Mouse (Mus musculus): ENCODE results near the gene Med1. TPM values are rescaled to one million over a fixed set of nuclear protein-coding genes. Genes with fewer than 3 reads are reported as not detected.

Med1 gene
- polyA plus RNA-seq, 1 experiment from 2014 or later = 81.8 TPM

DNA sequence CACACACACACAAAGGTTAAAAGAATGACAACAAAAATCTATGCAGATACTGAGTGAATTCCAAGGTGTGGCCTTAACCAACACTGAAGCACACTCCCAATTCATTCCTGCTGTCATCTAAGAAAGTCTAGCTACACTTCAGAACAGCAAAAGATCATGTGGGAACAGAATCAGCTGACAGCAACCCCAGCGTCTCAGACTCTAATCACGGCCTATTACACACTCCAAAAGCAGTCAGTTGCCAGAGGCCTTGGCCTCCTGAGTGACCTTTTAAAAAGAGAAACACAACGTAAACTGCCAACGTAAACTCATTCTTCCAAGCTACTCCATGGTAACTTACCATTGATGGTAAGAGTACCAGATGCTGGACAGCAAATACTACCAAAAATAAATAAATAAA is 58.1 kb downstream of the Med1 start:
- 69% methylated on average over 4 of the region's 4 CpGs for WGBS
- H3K4me2 ChIP-seq (replicated peaks; ENCODE audit: low read depth, low read length) = no peak overlapping the region

DNA sequence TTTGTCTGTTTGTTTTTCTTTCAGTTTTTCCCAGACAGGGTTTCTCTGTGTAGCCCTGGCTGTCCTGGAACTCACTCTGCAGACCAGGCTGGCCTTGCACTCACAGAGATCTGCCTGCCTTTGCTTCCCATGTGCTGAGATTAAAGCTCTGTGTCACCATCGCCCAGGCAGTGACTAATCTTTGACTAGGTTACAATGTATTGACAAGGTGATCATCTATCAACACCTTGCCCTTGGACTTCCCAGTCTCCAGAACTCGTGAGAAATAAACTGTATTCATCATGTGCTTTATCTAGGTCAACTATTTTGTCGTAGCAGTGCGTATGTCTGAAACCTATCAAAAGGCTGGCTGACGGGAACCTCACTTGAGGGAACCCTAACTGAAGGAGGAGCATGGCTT is 69.7 kb downstream of the Med1 start:
- no peak overlapping the region for H3K27ac ChIP-seq (ENCODE audit: low read depth, low read length)
- H3K4me3 ChIP-seq (ENCODE audit: low read depth, low read length) = no peak overlapping the region
- H3K9ac ChIP-seq (ENCODE audit: low read depth, low read length) = no peak overlapping the region
- no peak overlapping the region for H3K4me2 ChIP-seq (replicated peaks; ENCODE audit: low read depth, low read length)
- DNase-seq (ENCODE audit: low spot score) = no peak
- H3K27me3 ChIP-seq (ENCODE audit: control insufficient read depth, insufficient read depth, low read length) = no peaks in the 10 kb centered on the region
- no peaks in the 10 kb centered on the region for H3K4me1 ChIP-seq (replicated peaks; ENCODE audit: control insufficient read depth, insufficient read depth, low read length)
- H3K9me3 ChIP-seq (ENCODE audit: control insufficient read depth, low read length) = no peaks in the 10 kb centered on the region
- H3K36me3 ChIP-seq (ENCODE audit: control insufficient read depth, insufficient read depth, low read length) = no peaks in the 10 kb centered on the region
- no peak for ATAC-seq (ENCODE audit: low FRiP score)
- 92% methylated on average over 5 of the region's 5 CpGs for WGBS

More for the DNA sequence above, 58.1 kb downstream of the Med1 start:
- H3K9ac ChIP-seq (ENCODE audit: low read depth, low read length) = no peak overlapping the region
- H3K36me3 ChIP-seq (ENCODE audit: control insufficient read depth, insufficient read depth, low read length) = no peaks in the 10 kb centered on the region
- H3K4me3 ChIP-seq (ENCODE audit: low read depth, low read length) = no peak overlapping the region
- no peak overlapping the region for H3K27ac ChIP-seq (ENCODE audit: low read depth, low read length)
- no peaks in the 10 kb centered on the region for H3K4me1 ChIP-seq (replicated peaks; ENCODE audit: control insufficient read depth, insufficient read depth, low read length)
- DNase-seq (ENCODE audit: low spot score) (no peak), ATAC-seq (ENCODE audit: low FRiP score) (no peak)
- H3K9me3 ChIP-seq (ENCODE audit: control insufficient read depth, low read length) = no peaks in the 10 kb centered on the region
- H3K27me3 ChIP-seq (ENCODE audit: control insufficient read depth, insufficient read depth, low read length) = no peaks in the 10 kb centered on the region

DNA sequence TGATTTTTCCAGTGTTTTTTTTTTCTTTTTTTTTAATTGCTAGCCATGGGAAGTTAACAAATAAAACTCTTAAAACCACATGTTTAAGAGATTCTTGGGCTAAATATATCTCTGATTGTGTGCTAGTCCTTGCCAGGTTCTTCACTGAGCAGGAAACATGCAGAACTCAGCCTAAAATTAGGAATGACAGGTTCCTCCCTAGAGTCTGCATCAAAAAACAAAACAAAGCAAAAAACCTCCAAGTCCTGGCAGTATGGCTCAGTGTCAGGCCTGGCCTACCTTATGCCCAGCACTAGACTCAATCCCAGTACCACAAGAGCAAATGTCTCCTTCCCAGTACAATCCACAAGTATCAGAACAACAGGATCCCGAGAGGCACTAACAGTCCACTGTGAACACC is 78.7 kb downstream of the Med1 start:
- no peaks in the 10 kb centered on the region for H3K36me3 ChIP-seq (ENCODE audit: control insufficient read depth, insufficient read depth, low read length)
- H3K9ac ChIP-seq (ENCODE audit: low read depth, low read length) = no peak overlapping the region
- no peaks in the 10 kb centered on the region for H3K9me3 ChIP-seq (ENCODE audit: control insufficient read depth, low read length)
- 82% methylated on average over 1 of the region's 1 CpGs for WGBS
- H3K4me2 ChIP-seq (replicated peaks; ENCODE audit: low read depth, low read length) = no peak overlapping the region
- H3K27me3 ChIP-seq (ENCODE audit: control insufficient read depth, insufficient read depth, low read length) = no peaks in the 10 kb centered on the region
- no peak overlapping the region for H3K27ac ChIP-seq (ENCODE audit: low read depth, low read length)
- no peak for ATAC-seq (ENCODE audit: low FRiP score)
- no peak overlapping the region for H3K4me3 ChIP-seq (ENCODE audit: low read depth, low read length)
- no peak for DNase-seq (ENCODE audit: low spot score)
- H3K4me1 ChIP-seq (replicated peaks; ENCODE audit: control insufficient read depth, insufficient read depth, low read length) = no peaks in the 10 kb centered on the region

DNA sequence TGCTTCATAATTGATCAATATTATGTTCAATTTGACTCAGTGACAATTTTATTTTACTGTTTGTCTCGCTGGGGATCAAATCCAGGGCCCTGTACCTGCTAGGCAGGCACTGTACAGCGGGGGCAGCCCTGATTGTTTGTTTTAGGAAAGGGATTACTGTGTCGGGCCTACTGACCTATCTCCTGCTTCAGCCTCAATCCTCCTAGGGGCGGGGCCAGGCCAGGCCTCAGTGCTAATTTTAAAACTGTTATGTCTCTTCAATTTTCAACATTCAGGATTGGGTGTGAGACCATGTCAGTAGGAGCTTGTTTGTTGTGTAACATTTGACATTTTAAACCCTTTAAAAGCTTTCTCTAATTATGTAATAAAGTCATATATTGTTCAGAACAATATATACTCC is 79.6 kb downstream of the Med1 start:
- Histone ChIP-seq H3K4me1 (replicated peaks; ENCODE audit: control insufficient read depth, insufficient read depth, low read length) (no peaks in the 10 kb centered on the region), H3K4me2 (replicated peaks; ENCODE audit: low read depth, low read length) (no peak overlapping the region), H3K4me3 (ENCODE audit: low read depth, low read length) (no peak overlapping the region), H3K9ac (ENCODE audit: low read depth, low read length) (no peak overlapping the region), H3K27me3 (ENCODE audit: control insufficient read depth, insufficient read depth, low read length) (no peaks in the 10 kb centered on the region), H3K27ac (ENCODE audit: low read depth, low read length) (no peak overlapping the region), H3K36me3 (ENCODE audit: control insufficient read depth, insufficient read depth, low read length) (no peaks in the 10 kb centered on the region), H3K9me3 (ENCODE audit: control insufficient read depth, low read length) (no peaks in the 10 kb centered on the region)
- WGBS = 72% methylated on average over 4 of the region's 4 CpGs
- DNase-seq (ENCODE audit: low spot score) (no peak), ATAC-seq (ENCODE audit: low FRiP score) (no peak)

DNA sequence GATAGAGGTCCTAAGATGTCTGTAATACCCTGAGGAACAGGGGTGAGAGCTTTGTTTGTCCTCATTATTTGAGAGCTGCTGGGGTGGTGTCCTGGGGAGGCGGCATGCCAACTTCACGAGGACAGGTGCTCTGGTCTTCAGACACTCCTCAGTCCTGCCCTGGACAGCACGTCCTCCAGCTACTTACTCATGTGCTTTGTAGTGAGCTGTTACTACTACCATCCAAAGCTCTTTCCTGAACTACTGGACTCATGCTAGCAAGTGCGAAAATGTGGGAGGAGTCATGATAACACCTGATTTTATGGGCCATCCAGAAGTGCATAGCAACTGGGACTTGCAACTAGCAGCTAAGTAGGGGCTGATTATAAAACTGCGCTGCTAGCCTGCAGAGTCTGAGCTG is 83.4 kb downstream of the Med1 start:
- H3K27me3 ChIP-seq (ENCODE audit: control insufficient read depth, insufficient read depth, low read length) = no peaks in the 10 kb centered on the region
- ATAC-seq (ENCODE audit: low FRiP score) = no peak
- H3K9ac ChIP-seq (ENCODE audit: low read depth, low read length) = no peak overlapping the region
- no peak overlapping the region for H3K4me3 ChIP-seq (ENCODE audit: low read depth, low read length)
- H3K4me1 ChIP-seq (replicated peaks; ENCODE audit: control insufficient read depth, insufficient read depth, low read length) = no peaks in the 10 kb centered on the region
- no peak overlapping the region for H3K4me2 ChIP-seq (replicated peaks; ENCODE audit: low read depth, low read length)
- WGBS = 96% methylated on average over 5 of the region's 5 CpGs
- no peaks in the 10 kb centered on the region for H3K9me3 ChIP-seq (ENCODE audit: control insufficient read depth, low read length)
- no peak for DNase-seq (ENCODE audit: low spot score)
- H3K36me3 ChIP-seq (ENCODE audit: control insufficient read depth, insufficient read depth, low read length) = 0 out of 2 replicates have a peak, but pooled peaks cover 2% of the 10 kb centered on the region
- H3K27ac ChIP-seq (ENCODE audit: low read depth, low read length) = no peak overlapping the region

Other genes with a start within 250 kb of the Med1 start
- gene Plxdc1, start 206.8 kb downstream of the Med1 start, polyA plus RNA-seq (2014; fragmentation: Nextera tagmentation; extraction: Ambion mirVana) = 0.18 and 0.28 TPM in 2 replicates
- gene Arl5c, start 197.1 kb downstream of the Med1 start, polyA plus RNA-seq (2014; fragmentation: Nextera tagmentation; extraction: Ambion mirVana) = 9.5 and 10.2 TPM in 2 replicates
- gene Cacnb1, start 170.3 kb downstream of the Med1 start, polyA plus RNA-seq (2014; fragmentation: Nextera tagmentation; extraction: Ambion mirVana) = 13.1 and 18.3 TPM in 2 replicates
- 970 and 990 TPM in 2 replicates for gene Rpl19, start 166.6 kb downstream of the Med1 start, polyA plus RNA-seq (2014; fragmentation: Nextera tagmentation; extraction: Ambion mirVana)
- gene Stac2, start 139.8 kb downstream of the Med1 start, polyA plus RNA-seq (2014; fragmentation: Nextera tagmentation; extraction: Ambion mirVana) = 1.4 and 1.8 TPM in 2 replicates
- gene Fbxl20, start 42.9 kb downstream of the Med1 start, polyA plus RNA-seq (2014; fragmentation: Nextera tagmentation; extraction: Ambion mirVana) = 22.3 and 29.6 TPM in 2 replicates
- gene Cdk12, start 9.8 kb upstream of the Med1 start, polyA plus RNA-seq (2014; fragmentation: Nextera tagmentation; extraction: Ambion mirVana) = 12.0 and 16.5 TPM in 2 replicates
- gene Neurod2, start 136.4 kb upstream of the Med1 start, polyA plus RNA-seq (2014; fragmentation: Nextera tagmentation; extraction: Ambion mirVana) = 0.27 and 0.36 TPM in 2 replicates
- gene Ppp1r1b, start 155.1 kb upstream of the Med1 start, polyA plus RNA-seq (2014; fragmentation: Nextera tagmentation; extraction: Ambion mirVana) = 0.29 and 0.70 TPM in 2 replicates
- gene Stard3, start 165.1 kb upstream of the Med1 start, polyA plus RNA-seq (2014; fragmentation: Nextera tagmentation; extraction: Ambion mirVana) = 40.1 and 43.2 TPM in 2 replicates
- gene Tcap, start 190.5 kb upstream of the Med1 start, polyA plus RNA-seq (2014; fragmentation: Nextera tagmentation; extraction: Ambion mirVana) = 0.53 and 0.54 TPM in 2 replicates
- 0.54 and 0.93 TPM in 2 replicates for gene Pnmt, start 193.2 kb upstream of the Med1 start, polyA plus RNA-seq (2014; fragmentation: Nextera tagmentation; extraction: Ambion mirVana)
- gene Pgap3, start 207.2 kb upstream of the Med1 start, polyA plus RNA-seq (2014; fragmentation: Nextera tagmentation; extraction: Ambion mirVana) = 4.3 and 4.5 TPM in 2 replicates
- 15.5 and 17.2 TPM in 2 replicates for gene Erbb2, start 219.2 kb upstream of the Med1 start, polyA plus RNA-seq (2014; fragmentation: Nextera tagmentation; extraction: Ambion mirVana)
- 152 and 167 TPM in 2 replicates for gene Mien1, start 245.7 kb upstream of the Med1 start, polyA plus RNA-seq (2014; fragmentation: Nextera tagmentation; extraction: Ambion mirVana)

Data from hindbrain, embryonic 11.5 days (tissue).